Mouse (Mus musculus): ENCODE measurements around the gene Ldha.
A peak's percentile ranks its signal among the peaks of the same experiment; 100 is the strongest.
"Not testable (repeated sequence)": the region's sequence is repeated elsewhere in the genome, so short reads cannot be mapped to it uniquely, and the experiment has no call there.

The Ldha gene

DNA sequence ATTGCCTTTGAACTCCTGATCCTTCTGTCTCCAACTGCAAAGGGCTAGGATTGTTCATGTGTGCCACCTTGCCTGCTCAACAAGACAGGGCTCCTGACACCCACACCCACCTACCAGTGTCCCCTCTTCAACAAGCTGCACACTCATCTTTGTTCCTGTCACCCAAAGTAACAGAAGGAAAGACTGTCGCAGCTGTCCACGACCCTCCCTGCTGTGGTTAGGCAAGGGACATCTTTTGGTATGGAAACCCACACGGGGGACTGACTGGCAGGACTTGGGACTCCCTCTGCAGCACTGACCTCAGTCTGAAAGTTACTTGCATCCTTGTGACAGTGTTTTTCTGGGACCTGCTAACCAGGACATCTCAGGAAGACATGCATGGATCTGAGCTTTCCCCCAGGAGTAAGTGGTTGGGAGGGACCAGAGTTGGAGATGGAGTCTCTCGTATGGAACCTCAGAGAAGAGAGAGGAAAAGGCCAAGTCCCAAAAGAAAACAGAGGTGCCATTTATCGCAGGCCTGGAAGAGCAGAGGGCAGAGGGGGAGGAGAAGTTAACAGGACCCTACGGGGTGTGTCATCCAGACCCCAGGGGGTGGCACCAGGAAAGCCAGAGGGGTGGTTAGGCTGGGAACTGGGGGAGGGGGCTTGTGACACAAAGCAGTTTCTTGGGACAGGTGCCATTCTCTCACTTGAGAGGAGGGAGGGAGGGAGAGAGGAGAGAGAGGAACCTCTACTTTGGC, at the start of gene Ldha:
TSS of gene Ldha (plus strand) at position 689 of the 739 bp plus-strand sequence.
- DNase-seq = no peak

DNA sequence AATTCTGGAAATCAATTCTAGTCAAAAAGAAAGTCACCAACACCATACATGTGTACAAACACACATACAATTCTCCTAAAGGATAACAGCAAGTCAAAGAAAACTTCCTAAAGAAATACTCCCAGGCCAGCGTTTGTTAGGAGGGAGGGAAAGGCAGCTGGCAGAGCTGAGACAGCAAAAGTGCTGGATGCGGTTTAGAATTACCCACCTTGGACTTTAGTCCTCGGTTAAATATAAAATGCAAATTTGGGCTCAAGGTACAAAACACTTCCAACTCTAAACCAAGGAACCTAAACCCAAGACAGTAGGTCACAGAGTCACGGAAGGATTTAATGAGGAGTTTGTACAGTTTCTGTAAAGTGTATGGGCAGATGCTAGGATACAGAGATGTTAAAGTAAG, 47.4 kb upstream of the Ldha start:
- DNase-seq = no peak

GRCm38 (mm10) chr7:46795287-46796205, 45.7 kb upstream of the Ldha start, which contains the start of the genes Hps5 and Gtf2h1:
Gene Hps5, minus strand, starts transcription at chr7:46796064.
Gene Gtf2h1, plus strand, starts transcription at chr7:46796103.
- peak; percentile 97 to 98 for DNase-seq

DNA sequence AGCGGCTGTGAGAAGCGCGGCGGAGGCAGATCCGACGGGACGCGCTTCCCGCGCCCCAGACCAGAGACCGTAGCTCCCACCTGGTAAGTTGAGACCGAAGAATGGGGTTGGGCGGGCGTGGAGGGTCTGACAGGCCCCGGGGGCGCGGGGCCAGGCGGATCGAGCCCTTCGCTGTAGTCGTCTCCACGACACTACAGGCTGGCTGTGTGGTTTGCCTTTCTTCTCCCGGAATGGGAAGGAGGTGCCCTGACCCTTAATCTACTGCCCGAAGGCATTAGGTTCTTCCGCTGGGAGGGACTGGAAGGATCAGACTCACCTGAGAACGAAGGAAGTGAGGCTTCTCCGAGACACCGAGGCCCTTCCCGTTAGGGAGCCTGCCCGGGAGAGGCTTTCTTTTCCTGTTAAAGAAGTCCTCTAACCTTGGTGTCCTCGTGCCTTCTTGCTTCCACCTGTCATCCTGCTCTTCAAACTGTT, 45.0 kb upstream of the Ldha start:
- DNase-seq = no peak

GRCm38 (mm10) chr7:46796779-46797178, 44.5 kb upstream of the Ldha start:
- no peak for DNase-seq

DNA sequence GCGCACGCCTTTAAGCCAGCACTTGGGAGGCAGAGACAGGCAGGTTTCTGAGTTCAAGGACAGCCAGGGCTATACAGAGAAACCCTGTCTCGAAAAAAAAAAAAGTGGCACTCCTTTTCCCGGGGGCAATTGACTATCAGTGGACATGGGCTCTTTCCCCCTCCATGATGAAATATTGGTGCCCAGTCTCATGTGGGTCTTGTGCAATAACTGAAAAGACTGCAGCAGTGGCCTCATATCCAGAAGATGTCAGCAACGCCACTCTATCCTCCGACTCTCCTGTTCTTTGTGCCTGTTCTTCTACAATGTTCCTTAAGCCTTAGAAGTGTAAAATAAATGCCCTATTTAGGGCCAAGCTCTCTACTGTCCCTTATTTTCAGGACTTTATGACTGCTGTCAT, 30.9 kb upstream of the Ldha start:
- DNase-seq = no peak

- no peak for DNase-seq
Observed at GRCm38 (mm10) chr7:46814012-46814411, 27.3 kb upstream of the Ldha start.

GRCm38 (mm10) chr7:46820876-46821632, 20.2 kb upstream of the Ldha start:
- DNase-seq = not testable (repeated sequence)

GRCm38 (mm10) chr7:46827046-46827802, 14.1 kb upstream of the Ldha start:
- DNase-seq = no peak

DNA sequence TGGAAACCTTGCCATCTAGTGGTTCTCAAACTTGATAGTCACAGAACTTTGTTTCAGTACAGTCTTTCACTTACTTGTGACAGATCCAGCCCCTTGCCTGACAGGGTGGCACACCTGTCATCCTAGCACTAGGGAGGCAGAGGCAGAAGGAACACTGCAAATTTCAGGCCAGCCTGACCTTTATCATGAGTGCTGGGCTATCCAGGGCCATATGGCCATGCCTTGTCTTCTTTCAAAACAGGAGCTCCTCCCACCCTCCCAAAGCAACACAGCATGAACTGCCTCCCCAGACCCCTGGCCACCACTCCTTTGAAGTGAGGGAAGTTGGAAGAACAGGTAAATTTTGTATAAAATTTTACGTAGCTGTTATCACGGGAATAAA, 13.5 kb upstream of the Ldha start:
- DNase-seq = no peak

DNA sequence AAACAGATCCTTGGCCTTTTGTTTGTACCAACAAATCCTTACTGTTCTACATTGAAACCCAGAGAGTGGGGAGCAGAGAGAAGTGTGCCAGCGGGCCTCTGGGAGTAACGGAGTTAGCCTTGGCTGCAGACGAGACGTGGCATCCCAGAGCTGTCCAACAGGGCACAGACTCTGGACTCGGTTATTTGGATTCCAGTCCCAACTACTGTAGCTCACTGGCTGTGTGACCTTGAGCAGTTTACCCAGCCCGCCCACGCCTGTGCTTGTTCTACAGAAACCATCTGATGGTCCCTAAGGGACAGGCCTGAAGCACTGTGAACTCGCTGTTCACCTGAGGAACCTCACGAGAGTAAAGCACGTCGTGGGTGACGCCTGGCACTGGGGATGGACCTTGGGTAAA, 11.4 kb upstream of the Ldha start:
- no peak for DNase-seq

DNA sequence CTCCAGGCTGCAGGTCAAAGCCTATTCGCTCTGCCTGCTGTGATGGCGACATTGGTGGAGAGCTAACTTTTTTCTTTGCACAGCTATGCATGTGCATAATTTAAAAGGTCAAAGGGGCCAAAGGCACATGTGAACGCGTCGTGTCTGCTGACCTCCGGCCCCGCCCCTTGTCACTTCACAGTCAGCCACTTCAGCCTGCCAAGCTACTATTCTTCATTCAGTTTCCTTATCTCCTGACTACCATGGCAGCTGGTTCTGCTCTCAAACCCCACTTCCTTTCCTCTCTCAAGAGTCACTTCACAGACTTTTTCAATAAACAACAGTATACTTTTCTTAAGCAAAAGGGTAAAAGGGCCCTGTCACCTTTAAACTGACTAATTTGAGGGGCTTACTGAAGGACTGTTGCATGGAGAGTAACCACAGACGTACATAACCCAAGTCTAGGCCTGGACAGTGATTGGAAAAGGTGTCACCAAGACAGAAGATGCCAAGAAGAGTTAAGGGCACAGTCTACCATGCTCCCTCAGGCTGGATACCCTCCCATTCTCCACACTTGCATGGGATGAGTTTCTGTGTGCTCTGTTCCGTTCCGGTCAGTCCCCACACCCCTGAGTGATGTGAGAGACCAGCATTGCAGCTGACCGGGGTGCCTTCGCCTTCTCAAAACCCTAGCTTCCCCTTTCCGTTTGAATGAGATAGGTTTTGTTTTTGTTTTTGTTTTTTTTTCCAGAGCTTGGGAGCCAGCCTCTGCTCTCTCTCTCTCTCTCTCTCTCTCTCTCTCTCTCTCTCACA, 10.3 kb upstream of the Ldha start:
- DNase-seq = no peak

- no peak for DNase-seq
Observed at GRCm38 (mm10) chr7:46831693-46832092, 9.6 kb upstream of the Ldha start.

GRCm38 (mm10) chr7:46832112-46832810, 9.0 kb upstream of the Ldha start:
- not testable (repeated sequence) for DNase-seq

- peak; percentile 64 to 81 for DNase-seq
Observed at GRCm38 (mm10) chr7:46833266-46833665, 8.0 kb upstream of the Ldha start.

GRCm38 (mm10) chr7:46833670-46834255, 7.5 kb upstream of the Ldha start:
- no peak for DNase-seq

DNA sequence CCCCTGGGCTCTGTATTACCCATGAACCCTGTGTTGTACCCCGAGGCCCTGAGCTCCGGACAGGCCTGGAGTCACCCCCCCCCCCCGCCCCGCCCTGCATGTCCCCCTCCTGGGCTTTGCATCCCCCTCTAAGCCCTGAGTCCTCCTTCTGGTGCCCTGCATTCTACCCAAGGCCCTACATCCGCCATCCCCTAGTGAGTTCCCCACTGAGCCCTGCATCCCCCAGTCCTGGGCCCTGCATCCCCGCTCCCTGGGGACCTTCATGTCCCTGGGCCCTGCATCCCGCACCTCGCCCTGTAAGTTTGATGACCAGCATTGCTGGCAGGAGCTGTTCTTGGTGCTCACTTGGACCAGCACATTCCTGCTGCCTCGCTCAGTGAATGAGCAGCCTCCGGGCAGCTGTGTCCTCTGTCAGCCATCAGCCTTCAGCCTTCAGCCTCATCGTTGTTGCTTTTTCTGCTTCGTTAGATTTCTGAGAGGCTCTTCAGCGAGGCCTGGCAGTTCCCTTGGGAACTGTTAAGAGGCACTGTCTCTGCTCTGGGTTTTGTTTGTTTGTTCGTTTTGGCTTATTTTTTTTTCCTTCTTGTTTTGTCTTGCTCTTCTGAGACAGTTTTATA, 6.2 kb upstream of the Ldha start:
- no peak for DNase-seq

- no peak for DNase-seq
Observed at GRCm38 (mm10) chr7:46836357-46836756, 4.9 kb upstream of the Ldha start.

DNA sequence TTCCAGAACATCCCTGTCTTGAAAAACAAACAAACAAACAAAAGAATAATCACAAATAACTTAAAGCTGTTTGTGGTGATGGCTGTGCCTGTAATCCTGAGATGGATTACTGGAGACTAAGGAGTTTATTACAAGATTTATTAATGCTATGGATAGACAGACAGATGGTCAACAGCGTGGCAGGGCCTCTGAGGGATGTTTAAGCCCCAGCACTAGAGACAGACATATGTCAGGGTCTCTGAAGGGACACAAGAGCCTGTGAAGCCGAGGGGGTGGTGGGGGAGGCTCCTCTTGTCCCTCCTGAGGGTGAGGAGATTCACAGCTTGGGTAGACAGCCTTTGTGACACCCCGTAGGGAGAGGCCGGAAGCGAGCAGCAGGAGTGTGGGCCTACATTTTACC, 4.2 kb upstream of the Ldha start:
- DNase-seq = no peak
